Mouse (Mus musculus): ENCODE measurements around the gene Tnfrsf19. TPM values are rescaled to one million over a fixed set of nuclear protein-coding genes. Genes with fewer than 3 reads are reported as not detected.

The Tnfrsf19 gene
- total RNA-seq, 2 experiments from 2014 or later = 2.8 to 3.2 TPM

DNA sequence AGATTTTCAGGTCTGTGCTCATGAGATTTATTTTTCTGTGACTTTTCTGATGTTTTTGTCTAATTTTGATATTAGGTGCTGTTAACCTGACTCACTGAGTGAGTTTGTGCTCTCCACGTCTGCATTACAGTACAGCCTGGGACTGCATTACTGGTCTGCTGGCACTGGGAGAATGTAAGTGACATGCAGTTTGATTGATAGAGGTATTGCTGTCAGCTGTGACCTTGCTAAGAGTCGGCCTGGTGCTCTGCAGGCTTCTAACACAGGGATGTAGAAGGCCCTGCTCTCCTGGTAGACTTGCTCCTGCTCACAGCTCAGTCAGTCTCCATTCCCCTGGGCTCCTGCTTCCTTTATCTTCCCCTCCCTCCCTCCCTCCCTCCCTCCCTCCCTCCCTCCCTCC is 25.3 kb downstream of the Tnfrsf19 start:
- DNase-seq = no peak

- DNase-seq = no peak
These were observed 26.4 kb downstream of the Tnfrsf19 start for GRCm38 (mm10) chr14:61019880-61020279.

DNA sequence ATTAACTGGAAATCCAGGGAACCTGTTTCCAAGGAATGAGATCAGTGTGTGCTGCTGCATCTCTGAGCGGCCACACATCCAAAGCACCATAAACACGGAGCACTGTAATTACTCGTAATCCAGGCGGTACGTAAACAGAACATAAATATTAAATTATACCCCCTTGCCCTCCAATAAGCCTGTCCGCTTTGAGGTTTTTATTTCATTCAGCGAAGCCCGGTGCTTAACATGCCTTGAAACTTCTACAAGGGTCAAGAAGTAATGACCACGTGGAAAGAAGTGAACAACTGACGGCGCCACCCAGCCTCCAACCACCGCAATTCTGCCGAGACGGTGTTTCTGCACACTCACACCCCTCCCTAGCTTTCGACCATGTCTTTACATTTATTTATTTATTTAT is 31.7 kb downstream of the Tnfrsf19 start:
- no peak for DNase-seq

DNA sequence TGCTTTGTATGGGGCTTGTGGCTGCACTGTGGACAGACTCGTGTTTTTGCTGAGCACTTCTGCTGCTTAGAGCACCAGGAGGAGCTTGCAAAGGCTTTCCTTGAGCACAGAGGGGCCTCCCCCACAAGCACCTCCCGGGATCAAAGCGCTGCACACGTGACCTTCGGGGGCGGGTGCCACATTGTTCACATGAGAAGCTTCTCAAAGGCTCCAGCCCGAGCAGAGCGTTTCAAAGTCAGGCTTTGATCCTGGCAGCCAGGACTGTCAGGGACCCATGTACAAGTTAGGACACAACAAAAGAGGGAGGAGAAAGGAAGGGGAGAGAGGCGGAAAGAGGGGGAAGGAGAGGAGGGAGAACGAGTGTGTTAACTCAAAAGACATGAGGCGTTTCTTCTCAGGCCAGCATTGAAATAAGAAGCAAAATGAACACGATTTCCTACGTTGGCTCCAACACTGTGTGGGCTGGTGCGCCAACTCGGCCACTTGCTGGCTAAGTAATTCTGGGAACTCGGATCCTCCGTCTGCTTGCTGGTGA is 33.8 kb downstream of the Tnfrsf19 start:
- DNase-seq = peak; percentile 46 to 58

DNA sequence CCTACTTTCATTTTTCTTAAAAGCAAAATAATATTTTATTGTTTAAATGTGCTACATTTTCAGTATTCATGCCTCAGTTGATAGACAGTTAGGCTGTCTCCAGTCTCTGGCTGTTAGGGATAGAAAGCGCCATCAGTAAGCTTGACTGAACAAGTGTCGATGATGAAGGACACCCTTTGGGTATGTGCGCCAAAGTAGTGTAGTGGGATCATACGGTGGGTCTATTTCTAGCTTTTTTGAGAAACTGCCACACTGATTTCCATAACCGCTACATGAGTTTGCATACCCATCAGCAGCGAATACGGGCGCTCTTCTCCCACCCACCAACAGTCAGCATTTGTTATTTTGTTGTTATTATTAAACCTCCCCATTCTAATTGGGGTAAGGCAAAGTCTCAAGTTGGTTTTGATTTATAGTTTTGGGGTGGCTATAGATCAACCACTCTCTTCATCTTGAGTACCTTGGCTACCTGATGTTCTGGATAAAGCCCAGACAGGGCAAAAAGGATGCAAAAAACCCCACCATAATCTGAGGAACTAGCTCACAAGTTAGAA is 34.6 kb downstream of the Tnfrsf19 start:
- DNase-seq = no peak

DNA sequence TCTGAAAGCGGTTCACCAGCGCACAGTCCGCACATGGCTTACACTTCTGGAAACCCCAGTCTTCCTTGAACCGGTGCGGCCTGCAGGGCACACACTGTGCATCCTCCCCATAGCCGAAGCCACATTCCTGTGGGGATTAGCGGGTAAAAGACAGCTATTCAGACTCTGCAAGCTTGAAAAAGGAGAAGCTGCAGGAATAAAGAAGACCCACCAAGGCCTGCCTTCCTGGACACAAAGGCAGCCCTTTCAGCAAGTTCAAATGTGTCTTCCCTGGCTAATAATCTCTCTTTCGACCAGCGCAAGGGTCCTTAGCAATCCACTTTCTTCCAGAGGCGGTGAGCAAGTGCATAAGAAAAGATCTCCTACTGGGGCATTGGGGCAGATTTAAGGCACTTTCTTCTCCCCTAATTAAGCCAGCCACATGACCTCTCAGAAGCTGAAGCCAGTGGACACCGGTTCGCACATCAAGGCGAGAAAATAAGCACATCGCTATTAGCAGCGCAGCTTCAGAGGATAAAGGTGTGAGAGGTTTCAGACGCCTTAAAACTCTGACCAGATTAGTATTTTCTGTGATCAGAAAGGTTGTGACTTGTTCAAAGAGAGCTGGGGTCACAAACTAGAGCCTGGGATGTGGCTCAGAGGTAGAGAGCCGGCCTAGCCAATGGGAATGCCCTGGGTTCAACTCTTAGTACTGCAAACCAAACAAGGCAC is 41.0 kb downstream of the Tnfrsf19 start:
- DNase-seq = no peak

DNA sequence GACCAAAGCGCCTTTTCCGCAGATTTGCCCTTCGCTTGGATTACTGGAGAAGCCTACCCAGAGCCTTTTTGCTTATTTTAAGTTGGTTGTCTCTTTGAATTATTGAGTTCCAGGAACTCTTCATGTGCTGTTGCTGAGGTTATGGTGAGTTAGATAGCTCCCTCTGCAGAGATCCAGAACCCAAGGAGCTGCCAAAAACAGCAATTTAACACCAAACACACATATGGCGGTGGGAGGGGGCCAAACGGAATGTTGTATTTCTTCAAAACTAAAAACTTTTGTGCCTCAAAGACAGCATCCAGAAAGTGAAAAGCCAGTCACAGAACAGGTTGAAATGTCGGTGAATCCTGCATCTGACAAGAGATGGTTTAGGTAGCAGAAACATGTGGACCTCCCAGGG is 42.6 kb downstream of the Tnfrsf19 start:
- DNase-seq = no peak

GRCm38 (mm10) chr14:61000072-61000471 is 46.2 kb downstream of the Tnfrsf19 start:
- DNase-seq = no peak

DNA sequence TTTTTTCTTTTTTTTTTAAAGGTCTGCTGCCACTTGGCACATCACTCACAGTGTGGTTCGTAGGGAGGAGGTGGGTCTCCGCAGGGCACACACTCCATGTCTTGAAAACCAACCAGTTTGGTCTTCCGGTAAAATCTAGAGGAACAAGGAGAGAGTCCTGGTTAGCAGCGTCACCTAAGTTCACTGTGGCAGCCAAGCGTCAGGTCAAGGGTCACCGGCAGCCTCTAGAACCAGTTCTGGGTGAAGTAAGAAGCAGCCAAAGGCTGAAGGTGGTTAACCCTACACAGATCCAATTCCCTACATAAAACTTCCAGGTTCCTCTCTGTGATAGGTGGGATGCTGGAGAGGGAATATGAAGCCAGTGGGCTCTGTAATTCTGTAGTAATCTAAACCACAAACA is 49.7 kb downstream of the Tnfrsf19 start:
- DNase-seq = no peak

DNA sequence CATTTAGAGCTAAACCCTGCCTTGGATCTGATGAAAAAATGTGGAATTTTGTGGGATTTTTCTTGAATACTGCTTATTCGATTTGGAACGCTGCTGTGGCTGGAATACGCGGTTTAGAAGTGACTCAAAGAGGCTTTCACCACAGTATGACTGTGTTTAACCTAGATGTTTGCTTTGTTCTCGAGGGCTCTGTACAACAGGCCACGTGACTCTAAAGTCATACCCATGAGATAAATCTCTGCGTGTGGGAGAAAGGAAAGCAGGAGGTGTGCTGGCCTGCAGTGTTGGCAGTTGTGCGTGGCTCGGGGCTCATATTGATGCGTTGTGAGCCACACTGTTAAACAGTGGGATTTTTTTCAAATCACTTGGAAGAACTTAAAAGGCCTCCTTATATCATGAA is 52.8 kb downstream of the Tnfrsf19 start:
- DNase-seq = peak; percentile 7 to 9

DNA sequence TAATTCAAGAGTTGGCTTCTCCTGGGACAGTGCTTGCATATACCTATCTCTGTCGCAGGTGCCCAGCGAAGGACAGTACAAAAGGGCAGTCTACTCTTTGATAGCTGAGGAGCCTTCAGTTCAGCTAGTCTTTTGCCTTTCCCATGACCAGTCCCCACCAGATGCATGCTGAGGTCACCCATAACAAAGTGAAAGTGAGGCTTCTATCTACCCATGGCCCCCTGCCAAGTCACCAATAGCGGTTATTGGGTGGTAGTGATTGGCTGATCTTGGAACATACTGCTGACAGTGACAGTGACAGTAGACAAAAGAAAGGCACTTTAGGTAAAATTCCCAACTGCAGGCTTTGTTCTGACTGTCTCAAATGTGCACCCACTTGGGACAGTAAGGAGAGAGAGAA is 53.2 kb downstream of the Tnfrsf19 start:
- DNase-seq = peak; percentile 3 to 7

- no peak for DNase-seq
These were observed 54.1 kb downstream of the Tnfrsf19 start for GRCm38 (mm10) chr14:60992144-60992543.

DNA sequence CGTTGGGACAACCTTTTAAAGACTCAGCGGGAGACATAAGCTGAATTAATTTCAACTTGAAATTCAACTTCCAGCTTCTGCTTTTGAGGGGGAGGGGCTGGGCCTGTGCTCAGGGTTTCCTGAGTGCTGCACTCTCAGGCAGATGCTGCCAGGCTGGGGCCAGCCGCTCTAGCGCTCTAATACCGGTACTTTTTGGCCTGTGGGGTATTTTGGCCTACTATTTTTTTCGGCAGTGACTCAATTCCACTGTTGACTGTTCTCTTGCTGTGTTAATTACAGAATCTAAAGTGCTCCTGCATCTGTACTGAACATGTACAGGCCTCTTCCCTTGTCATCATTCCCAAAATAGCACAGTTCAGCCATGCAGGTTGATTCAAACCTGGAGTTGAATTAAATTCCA is 58.1 kb downstream of the Tnfrsf19 start:
- DNase-seq = no peak

- no peak for DNase-seq
These were observed 59.4 kb downstream of the Tnfrsf19 start for GRCm38 (mm10) chr14:60986926-60987325.

DNA sequence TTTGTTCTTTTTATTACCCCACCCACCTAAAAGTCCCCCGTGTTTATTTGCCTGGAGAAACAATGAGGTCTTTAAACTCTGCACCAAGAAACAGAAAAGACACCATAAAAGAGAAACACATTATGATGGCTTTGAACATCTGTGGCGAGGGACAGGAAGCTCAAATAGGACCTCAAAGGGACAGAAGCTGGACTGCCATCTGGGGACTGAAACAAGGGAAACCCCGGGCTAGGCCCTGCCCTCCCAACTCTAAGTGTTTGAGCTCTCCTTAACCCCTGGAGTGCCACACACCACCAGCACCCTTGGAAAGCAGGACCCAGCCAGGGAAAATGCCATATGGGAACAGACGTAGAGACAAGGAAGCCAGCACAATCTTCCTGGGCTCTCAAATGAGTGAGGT is 61.2 kb downstream of the Tnfrsf19 start:
- no peak for DNase-seq

GRCm38 (mm10) chr14:60984266-60984665 is 62.0 kb downstream of the Tnfrsf19 start:
- no peak for DNase-seq

GRCm38 (mm10) chr14:60982126-60982525 is 64.2 kb downstream of the Tnfrsf19 start:
- no peak for DNase-seq

DNA sequence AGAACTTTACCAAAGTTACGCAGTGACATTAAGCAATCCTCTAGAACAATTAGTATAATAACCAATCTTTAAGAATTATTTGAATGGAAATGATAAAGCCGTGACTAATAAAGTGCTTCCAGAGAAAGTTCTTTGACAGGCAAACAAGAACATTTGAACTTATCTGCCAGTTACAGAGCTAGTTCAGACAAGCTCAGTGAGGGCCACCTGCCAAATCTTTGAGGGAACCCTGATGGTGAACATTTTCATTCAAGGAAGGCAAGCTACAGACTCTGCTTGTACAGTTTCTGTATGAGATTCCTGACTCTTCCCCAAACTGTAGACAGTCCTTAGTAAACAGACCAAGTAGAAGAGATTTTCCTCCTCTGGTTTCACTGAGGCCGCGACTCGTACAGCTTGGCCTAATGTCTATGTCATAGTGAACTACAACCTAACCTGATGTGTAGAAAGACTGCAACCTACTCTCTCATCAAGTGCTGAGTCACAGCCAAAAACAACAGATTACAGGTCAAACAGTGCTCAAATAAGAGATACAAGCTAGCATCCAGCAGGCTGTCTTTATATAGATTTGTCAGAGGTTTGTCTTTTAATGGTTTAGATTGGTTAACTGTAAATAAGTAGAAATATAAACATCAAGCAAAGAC is 65.9 kb downstream of the Tnfrsf19 start:
- peak; percentile 8 to 42 for DNase-seq

GRCm38 (mm10) chr14:60978129-60978528 is 68.2 kb downstream of the Tnfrsf19 start:
- no peak for DNase-seq

GRCm38 (mm10) chr14:60976231-60976630 is 70.1 kb downstream of the Tnfrsf19 start:
- no peak for DNase-seq

GRCm38 (mm10) chr14:60975736-60976135 is 70.6 kb downstream of the Tnfrsf19 start:
- DNase-seq = no peak

DNA sequence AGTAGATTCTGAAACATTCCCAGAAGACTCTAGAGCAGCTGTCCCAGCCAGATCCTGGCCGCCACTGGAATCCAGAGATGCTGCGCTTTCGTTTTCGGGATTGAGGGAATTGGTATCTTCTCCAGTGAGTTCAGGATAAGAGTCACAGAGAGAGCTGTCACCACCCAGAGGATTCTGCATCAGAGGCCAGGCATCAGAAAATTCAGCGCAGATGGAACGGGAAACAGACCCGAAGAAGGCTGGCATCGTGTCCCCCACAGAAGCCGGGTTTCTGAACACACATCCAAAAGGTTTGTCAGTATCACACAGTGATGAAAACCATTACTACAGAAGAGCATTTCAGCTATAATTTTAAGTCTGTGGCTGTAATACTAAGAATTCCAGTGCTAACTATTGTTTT is 75.3 kb downstream of the Tnfrsf19 start:
- DNase-seq = no peak

GRCm38 (mm10) chr14:60966061-60966460 is 80.2 kb downstream of the Tnfrsf19 start:
- no peak for DNase-seq

Measured in heart, adult 18-20 months (tissue).